Mouse (Mus musculus): ENCODE data around the gene Cwh43. TPM values are rescaled to one million over a fixed set of nuclear protein-coding genes. Genes with fewer than 3 reads are reported as not detected.

Cwh43 gene
- polyA plus RNA-seq, 1 experiment from 2014 or later: 0.18 TPM

GRCm38 (mm10) chr5:73381976-73382540 is 23.8 kb upstream of the Cwh43 start:
- Histone ChIP-seq H3K4me1 (ENCODE audit: control insufficient read depth, insufficient read depth, low read length) (no peaks in the 10 kb centered on the region), H3K27ac (ENCODE audit: low read length) (no peak overlapping the region), H3K9ac (ENCODE audit: low read depth, low read length) (no peak overlapping the region), H3K4me2 (ENCODE audit: low read length) (no peak overlapping the region), H3K36me3 (ENCODE audit: control insufficient read depth, insufficient read depth, low read length) (no peaks in the 10 kb centered on the region), H3K27me3 (ENCODE audit: control insufficient read depth, insufficient read depth, low read depth, low read length) (peaks cover 7% of the 10 kb centered on the region; the same call in 1 of the 2 replicates), H3K4me3 (ENCODE audit: low read depth, low read length) (no peak overlapping the region), H3K9me3 (replicated peaks; ENCODE audit: control insufficient read depth, low read length, poor library complexity, severe bottlenecking) (no peaks in the 10 kb centered on the region)
- WGBS: 87% methylated on average over 9 of the region's 9 CpGs
- no peak for ATAC-seq

DNA sequence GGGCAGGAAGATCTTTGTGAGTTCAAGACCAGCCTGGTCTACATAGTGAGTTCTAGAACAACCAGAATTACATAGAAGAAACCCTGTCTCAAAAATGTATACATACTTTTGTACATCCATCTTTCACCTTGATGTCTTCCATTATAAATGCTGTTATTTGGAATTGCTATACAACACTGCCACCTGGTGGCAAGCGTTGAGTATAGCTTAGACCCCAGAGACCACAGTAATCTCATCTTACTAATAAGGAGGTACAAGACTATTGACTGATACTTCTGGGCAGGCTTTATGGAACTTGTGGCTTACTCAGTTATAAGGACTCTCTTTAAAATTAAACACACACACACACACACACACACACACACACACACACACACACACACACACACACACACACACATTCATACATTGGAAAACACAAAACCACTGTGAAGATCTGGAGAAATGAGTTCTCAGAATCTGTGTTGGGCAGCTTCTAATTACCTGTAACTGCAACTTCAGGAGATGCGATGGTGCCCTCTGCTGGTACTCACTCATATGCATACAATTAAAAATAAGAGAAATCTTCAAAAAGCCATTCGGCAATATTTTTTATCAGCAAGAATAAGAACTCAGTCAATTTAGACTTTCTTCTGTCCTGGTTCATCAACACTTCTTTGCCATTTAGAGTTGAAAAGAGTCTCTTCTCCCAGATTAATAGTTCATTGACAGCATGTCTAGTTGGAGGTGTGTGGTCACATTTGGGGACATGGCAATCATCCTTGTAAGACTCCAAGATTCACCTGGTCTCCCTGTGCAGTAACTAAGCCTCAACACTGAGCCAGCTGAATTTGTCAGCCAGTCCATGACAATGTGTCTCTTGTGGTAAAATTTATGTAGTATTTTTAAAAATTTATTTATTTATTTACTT is 22.9 kb upstream of the Cwh43 start:
- Histone ChIP-seq H3K27ac (ENCODE audit: low read length) (no peak overlapping the region), H3K36me3 (ENCODE audit: control insufficient read depth, insufficient read depth, low read length) (no peaks in the 10 kb centered on the region), H3K27me3 (ENCODE audit: control insufficient read depth, insufficient read depth, low read depth, low read length) (peaks cover 7% of the 10 kb centered on the region; the same call in 1 of the 2 replicates), H3K9ac (ENCODE audit: low read depth, low read length) (no peak overlapping the region), H3K4me1 (ENCODE audit: control insufficient read depth, insufficient read depth, low read length) (no peaks in the 10 kb centered on the region), H3K4me2 (ENCODE audit: low read length) (no peak overlapping the region), H3K9me3 (replicated peaks; ENCODE audit: control insufficient read depth, low read length, poor library complexity, severe bottlenecking) (no peaks in the 10 kb centered on the region), H3K4me3 (ENCODE audit: low read depth, low read length) (no peak overlapping the region)
- peak; percentile 52; the same call in 1 of the 2 replicates for ATAC-seq
- 25% methylated on average over 3 of the region's 3 CpGs for WGBS

GRCm38 (mm10) chr5:73383647-73383970 is 22.3 kb upstream of the Cwh43 start:
- H3K4me2 ChIP-seq (ENCODE audit: low read length): no peak overlapping the region
- peak; percentile 63 for ATAC-seq
- no peak overlapping the region for H3K27ac ChIP-seq (ENCODE audit: low read length)
- no peaks in the 10 kb centered on the region for H3K36me3 ChIP-seq (ENCODE audit: control insufficient read depth, insufficient read depth, low read length)
- H3K9me3 ChIP-seq (replicated peaks; ENCODE audit: control insufficient read depth, low read length, poor library complexity, severe bottlenecking): no peaks in the 10 kb centered on the region
- H3K4me1 ChIP-seq (ENCODE audit: control insufficient read depth, insufficient read depth, low read length): no peaks in the 10 kb centered on the region
- no peak overlapping the region for H3K4me3 ChIP-seq (ENCODE audit: low read depth, low read length)
- H3K9ac ChIP-seq (ENCODE audit: low read depth, low read length): no peak overlapping the region
- WGBS: 21% methylated on average over 4 of the region's 4 CpGs
- peaks cover 7% of the 10 kb centered on the region; the same call in 1 of the 2 replicates for H3K27me3 ChIP-seq (ENCODE audit: control insufficient read depth, insufficient read depth, low read depth, low read length)

DNA sequence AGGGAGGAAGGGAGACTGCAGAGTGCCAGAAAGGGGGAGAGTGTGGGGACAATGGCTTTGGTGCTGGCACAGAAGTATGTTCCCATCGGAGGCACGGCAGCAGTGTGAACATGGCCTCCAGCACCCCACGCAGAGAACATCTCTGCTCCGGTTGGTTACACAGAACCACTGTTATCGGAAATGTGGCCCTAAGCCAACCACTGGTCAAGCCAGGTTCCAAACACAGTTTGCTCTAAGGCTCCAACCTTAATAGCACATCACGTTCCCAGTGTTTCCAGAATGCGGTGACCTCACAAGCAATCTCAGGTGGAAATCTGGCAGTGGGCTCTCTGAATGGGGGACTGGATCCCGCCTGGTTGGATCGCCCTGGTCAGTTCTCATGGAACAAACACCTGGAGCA is 12.8 kb upstream of the Cwh43 start:
- WGBS: 89% methylated on average over 9 of the region's 9 CpGs
- Histone ChIP-seq H3K27ac (ENCODE audit: low read length) (no peak overlapping the region), H3K4me3 (ENCODE audit: low read depth, low read length) (no peak overlapping the region), H3K4me1 (ENCODE audit: control insufficient read depth, insufficient read depth, low read length) (no peaks in the 10 kb centered on the region; the same call in 1 of the 2 replicates), H3K9me3 (replicated peaks; ENCODE audit: control insufficient read depth, low read length, poor library complexity, severe bottlenecking) (no peaks in the 10 kb centered on the region), H3K9ac (ENCODE audit: low read depth, low read length) (no peak overlapping the region), H3K27me3 (ENCODE audit: control insufficient read depth, insufficient read depth, low read depth, low read length) (no peaks in the 10 kb centered on the region), H3K4me2 (ENCODE audit: low read length) (no peak overlapping the region), H3K36me3 (ENCODE audit: control insufficient read depth, insufficient read depth, low read length) (no peaks in the 10 kb centered on the region)
- no peak for ATAC-seq

GRCm38 (mm10) chr5:73399768-73400526 is 5.9 kb upstream of the Cwh43 start:
- Histone ChIP-seq H3K27me3 (ENCODE audit: control insufficient read depth, insufficient read depth, low read depth, low read length) (peaks cover 3% of the 10 kb centered on the region; the same call in 1 of the 2 replicates), H3K4me2 (ENCODE audit: low read length) (no peak overlapping the region), H3K9me3 (replicated peaks; ENCODE audit: control insufficient read depth, low read length, poor library complexity, severe bottlenecking) (no peaks in the 10 kb centered on the region), H3K36me3 (ENCODE audit: control insufficient read depth, insufficient read depth, low read length) (no peaks in the 10 kb centered on the region), H3K27ac (ENCODE audit: low read length) (no peak overlapping the region), H3K4me1 (ENCODE audit: control insufficient read depth, insufficient read depth, low read length) (no peaks in the 10 kb centered on the region; the same call in 1 of the 2 replicates), H3K9ac (ENCODE audit: low read depth, low read length) (no peak overlapping the region), H3K4me3 (ENCODE audit: low read depth, low read length) (no peak overlapping the region)
- peak; percentile 83 for ATAC-seq
- 46% methylated on average over 7 of the region's 7 CpGs for WGBS

DNA sequence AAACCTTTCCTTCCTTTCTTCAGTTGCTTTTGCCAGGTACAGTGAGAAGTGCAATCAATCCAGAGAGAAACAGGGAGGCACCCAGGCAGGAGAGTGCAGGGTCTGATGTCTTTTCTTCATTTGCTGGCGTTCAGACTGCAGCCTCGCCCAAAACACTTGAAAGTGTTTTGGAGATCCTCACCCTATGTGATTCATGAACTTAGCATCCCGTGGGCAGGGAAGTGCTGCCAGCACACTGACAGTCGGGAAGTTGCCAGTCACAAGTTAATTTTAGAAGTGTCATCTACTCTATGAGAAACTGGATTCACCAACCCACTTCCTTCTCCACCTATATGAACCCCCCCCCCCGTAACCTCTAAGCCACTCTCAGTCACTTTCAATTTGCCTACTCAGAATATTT is 4.5 kb upstream of the Cwh43 start:
- Histone ChIP-seq H3K9me3 (replicated peaks; ENCODE audit: control insufficient read depth, low read length, poor library complexity, severe bottlenecking) (no peaks in the 10 kb centered on the region), H3K36me3 (ENCODE audit: control insufficient read depth, insufficient read depth, low read length) (no peaks in the 10 kb centered on the region), H3K27ac (ENCODE audit: low read length) (no peak overlapping the region), H3K4me2 (ENCODE audit: low read length) (no peak overlapping the region), H3K27me3 (ENCODE audit: control insufficient read depth, insufficient read depth, low read depth, low read length) (peaks cover 3% of the 10 kb centered on the region; the same call in 1 of the 2 replicates), H3K9ac (ENCODE audit: low read depth, low read length) (no peak overlapping the region), H3K4me1 (ENCODE audit: control insufficient read depth, insufficient read depth, low read length) (peaks cover 4% of the 10 kb centered on the region; the same call in 1 of the 2 replicates), H3K4me3 (ENCODE audit: low read depth, low read length) (no peak overlapping the region)
- no peak for ATAC-seq
- 81% methylated on average over 5 of the region's 5 CpGs for WGBS

DNA sequence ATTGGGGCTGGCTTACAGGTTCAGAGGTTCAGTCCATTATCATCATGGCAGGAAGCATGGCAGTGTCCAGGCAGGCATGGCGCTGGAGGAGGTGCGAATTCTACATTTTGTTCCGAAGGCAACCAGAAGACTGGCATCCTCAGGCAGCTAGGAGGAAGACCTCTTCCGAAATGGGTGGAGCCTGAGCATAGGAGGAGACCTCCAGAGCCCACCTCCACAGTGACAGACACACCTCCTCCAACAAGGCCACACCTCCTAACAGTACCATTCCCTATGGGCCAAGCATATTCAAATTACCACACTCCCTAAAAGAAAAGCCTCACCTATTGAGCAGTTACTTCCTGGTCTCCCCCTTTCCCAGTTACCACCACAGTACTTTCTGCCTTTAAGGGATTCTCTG is 3.0 kb upstream of the Cwh43 start:
- peaks cover 4% of the 10 kb centered on the region; the same call in 1 of the 2 replicates for H3K4me1 ChIP-seq (ENCODE audit: control insufficient read depth, insufficient read depth, low read length)
- ATAC-seq: no peak
- H3K4me2 ChIP-seq (ENCODE audit: low read length): no peak overlapping the region
- no peaks in the 10 kb centered on the region for H3K9me3 ChIP-seq (replicated peaks; ENCODE audit: control insufficient read depth, low read length, poor library complexity, severe bottlenecking)
- H3K36me3 ChIP-seq (ENCODE audit: control insufficient read depth, insufficient read depth, low read length): no peaks in the 10 kb centered on the region
- WGBS: 91% methylated on average over 4 of the region's 4 CpGs
- H3K27ac ChIP-seq (ENCODE audit: low read length): no peak overlapping the region
- H3K9ac ChIP-seq (ENCODE audit: low read depth, low read length): no peak overlapping the region
- no peak overlapping the region for H3K4me3 ChIP-seq (ENCODE audit: low read depth, low read length)
- peaks cover 5% of the 10 kb centered on the region; the same call in 1 of the 2 replicates for H3K27me3 ChIP-seq (ENCODE audit: control insufficient read depth, insufficient read depth, low read depth, low read length)

DNA sequence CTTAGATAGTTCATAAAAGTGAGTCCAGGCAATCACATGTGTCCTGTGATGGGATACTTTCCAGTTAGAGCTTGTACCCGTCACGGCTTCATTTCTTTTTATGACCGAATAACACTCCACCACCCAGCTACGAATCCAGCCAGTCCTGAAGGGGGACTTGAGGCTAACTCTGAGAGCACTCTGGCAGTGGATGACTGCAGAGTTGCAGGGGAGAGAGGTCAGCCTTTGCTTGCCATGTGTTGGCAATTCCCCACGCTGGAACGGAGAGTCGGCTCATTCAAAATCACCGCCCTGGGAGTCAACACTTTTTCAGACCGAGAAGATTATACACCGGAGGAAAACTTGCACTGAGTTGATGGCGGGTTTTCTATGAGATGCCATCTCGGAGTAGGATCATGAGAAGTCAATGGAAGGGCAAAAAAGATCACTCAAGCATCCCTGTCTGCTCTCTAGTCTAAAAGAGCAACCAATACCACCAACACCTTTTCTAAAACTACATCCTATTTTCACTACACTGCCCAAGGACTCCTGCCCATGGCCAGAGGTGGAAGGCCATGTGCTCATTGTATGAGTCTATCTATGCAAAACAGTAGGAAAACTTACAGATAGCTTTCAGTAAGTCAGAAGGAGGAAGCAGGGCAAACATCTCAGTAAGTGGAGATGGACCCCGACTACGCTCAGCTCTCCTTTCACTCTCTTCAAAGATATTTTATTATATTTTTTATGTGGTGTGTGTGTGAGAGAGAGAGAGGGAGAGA is 2.4 kb upstream of the Cwh43 start:
- ATAC-seq: no peak
- H3K27ac ChIP-seq (ENCODE audit: low read length): no peak overlapping the region
- no peak overlapping the region for H3K9ac ChIP-seq (ENCODE audit: low read depth, low read length)
- no peak overlapping the region for H3K4me2 ChIP-seq (ENCODE audit: low read length)
- 90% methylated on average over 14 of the region's 14 CpGs for WGBS
- no peaks in the 10 kb centered on the region for H3K36me3 ChIP-seq (ENCODE audit: control insufficient read depth, insufficient read depth, low read length)
- H3K9me3 ChIP-seq (replicated peaks; ENCODE audit: control insufficient read depth, low read length, poor library complexity, severe bottlenecking): no peaks in the 10 kb centered on the region
- peaks cover 4% of the 10 kb centered on the region; the same call in 1 of the 2 replicates for H3K4me1 ChIP-seq (ENCODE audit: control insufficient read depth, insufficient read depth, low read length)
- H3K4me3 ChIP-seq (ENCODE audit: low read depth, low read length): no peak overlapping the region
- peaks cover 5% of the 10 kb centered on the region; the same call in 1 of the 2 replicates for H3K27me3 ChIP-seq (ENCODE audit: control insufficient read depth, insufficient read depth, low read depth, low read length)
